Mouse (Mus musculus) G1E (cell line): ENCODE measurements around the gene Krt42.

ENCODE experiments used
- CTCF ChIP-seq: IDR thresholded peaks from 2 replicates; pipeline ENCODE4 v1.5.1; 2012; ENCODE audit warnings: low read depth, low read length, inconsistent platforms, mixed read lengths
- GATA1 ChIP-seq: IDR thresholded peaks from 2 replicates; pipeline ENCODE4 v1.6.1; 2012; ENCODE audit warnings: borderline replicate concordance, low read length, inconsistent platforms, mixed read lengths
- POLR2AphosphoS5 ChIP-seq: IDR thresholded peaks from 2 replicates; pipeline ENCODE4 v1.6.1; 2012; ENCODE audit warnings: low read depth, low read length, inconsistent platforms; ENCODE audit not compliant: insufficient replicate concordance
- TAL1 ChIP-seq: conservative IDR thresholded peaks from 2 replicates; pipeline ENCODE4 v1.6.1; 2012; ENCODE audit warnings: low read depth, low read length, inconsistent platforms, mixed read lengths

DNA sequence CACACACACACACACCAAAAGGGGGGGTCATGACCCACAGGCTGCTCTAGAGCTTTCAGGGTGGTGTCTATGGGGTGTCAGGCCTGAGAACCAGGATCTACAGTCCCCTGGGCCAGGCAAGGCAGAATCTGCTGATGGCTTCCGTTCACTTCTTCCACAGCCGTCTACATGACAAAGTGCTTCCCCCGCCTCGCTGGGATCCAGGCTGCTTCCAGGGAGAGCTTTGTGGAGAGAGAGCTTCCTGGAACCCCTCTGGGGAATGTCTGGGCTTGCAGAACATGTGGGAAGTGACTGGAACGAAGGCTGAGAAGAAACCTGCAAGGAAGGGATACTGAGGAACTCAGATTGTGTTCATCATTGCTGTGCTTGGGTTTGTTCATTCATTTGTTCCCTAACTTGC is 9.1 kb upstream of the Krt42 start:
- no peak for TF ChIP-seq CTCF
- TF ChIP-seq GATA1, result no peak
- no peak for TF ChIP-seq POLR2AphosphoS5
- no peak for TF ChIP-seq TAL1
